Mouse (Mus musculus): ENCODE data around the gene Gabrg3. TPM values are rescaled to one million over a fixed set of nuclear protein-coding genes. Genes with fewer than 3 reads are reported as not detected.

Gene Gabrg3
- 1.7 and 1.8 TPM in 2 replicates for polyA plus RNA-seq (2012; rRNA removed)

DNA sequence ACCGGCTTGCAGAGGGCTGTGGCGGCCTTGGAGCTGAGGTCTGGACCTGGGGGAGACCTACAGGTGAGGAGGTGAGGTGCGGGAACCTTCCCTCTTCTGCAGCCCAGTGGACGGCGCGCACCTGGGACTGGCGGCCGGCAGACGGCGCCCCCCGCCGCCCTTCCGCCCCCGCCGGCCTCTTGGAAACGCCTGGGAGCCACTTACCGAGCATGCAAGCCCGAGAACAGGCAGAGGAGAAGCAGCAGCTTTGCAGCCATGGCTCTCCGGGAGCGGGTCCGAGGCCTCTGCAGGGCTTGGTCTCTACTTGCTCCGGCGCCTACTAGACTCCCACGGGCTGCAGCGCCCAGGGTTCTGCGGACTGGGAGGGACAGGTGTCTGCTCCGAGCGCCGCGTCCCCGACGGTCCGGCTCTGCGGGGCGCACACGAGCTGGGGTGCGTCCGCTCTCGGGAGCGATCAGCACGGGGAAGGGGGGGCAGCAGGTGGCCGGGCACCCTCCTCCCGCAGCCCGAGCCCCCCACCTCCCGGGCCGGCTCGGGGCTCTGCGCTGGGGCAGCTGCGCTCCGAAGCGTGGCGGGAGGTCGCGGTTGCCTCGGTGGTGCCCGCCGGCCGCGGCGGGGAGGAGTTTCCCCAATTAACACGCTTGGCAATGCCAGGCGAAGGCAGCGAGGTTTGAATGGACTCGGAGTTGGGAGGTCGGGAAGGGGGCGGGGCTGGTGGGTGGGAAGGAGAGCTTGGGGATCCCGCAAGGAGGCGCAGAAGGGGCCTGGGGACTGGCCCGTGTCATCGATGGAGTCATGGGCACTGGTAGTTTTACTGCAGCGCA, at the start of gene Gabrg3:
Gene Gabrg3, minus strand, starts transcription at position 672 of the 824 bp plus-strand sequence.

DNA sequence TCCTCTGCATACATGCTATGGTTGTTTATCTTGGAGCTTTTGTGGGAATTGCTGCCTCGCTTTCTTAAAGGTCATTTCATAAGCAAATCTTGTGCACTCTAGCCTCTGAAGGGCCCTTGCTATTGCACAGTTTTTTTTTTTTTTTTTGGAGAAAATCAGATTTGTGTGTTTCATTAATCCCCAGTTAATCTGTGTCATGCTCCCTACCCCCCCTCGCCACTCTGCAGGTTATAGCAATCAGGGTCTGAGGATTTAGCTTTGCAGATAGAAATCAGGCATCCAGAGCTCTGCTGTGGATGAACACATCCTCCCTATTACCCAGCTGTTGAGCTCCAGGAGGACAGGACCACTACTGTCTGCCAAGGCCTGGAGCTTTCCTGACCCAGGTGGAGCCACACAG, 32.4 kb upstream of the Gabrg3 start, which contains the start of gene Gabrb3:
Gene Gabrb3, plus strand, starts transcription at position 301 of the 400 bp plus-strand sequence.

Other genes starting within 250 kb of the Gabrg3 start
- gene Gabrb3, start 32.5 kb upstream of the Gabrg3 start, polyA plus RNA-seq (2012; rRNA removed): 31.9 and 33.4 TPM in 2 replicates
- gene Gabra5, start 122.9 kb upstream of the Gabrg3 start, polyA plus RNA-seq (2012; rRNA removed): 13.5 and 15.6 TPM in 2 replicates